Mouse (Mus musculus): ENCODE measurements around the gene Lmntd1. TPM values are rescaled to one million over a fixed set of nuclear protein-coding genes. Genes with fewer than 3 reads are reported as not detected.

The Lmntd1 gene
- polyA plus RNA-seq, 1 experiment, result not detected

DNA sequence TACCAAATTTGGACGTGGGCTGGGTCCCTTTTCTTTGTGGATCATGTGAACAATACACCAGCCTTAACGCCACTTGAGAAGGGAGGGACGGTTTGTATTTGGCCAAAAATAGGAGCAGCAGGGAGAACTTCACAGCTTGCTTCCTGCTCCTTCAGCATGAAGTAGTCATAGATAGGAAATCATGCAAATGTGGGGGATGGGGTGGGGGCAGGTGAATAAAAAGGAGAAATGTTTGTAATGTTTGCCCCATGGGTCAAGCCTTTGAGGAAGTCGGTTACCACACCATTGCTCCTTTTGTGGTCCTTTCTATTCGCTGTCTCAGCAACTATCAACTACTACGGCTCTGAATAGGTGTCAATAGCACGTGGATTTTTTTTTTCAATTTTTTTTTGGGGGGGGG lies 60.9 kb downstream of the Lmntd1 start:
- no peak overlapping the region for H3K4me3 ChIP-seq (ENCODE audit: insufficient read depth, low read depth, low read length)
- H3K4me1 ChIP-seq (ENCODE audit: control insufficient read depth, insufficient read depth, insufficient read length, low read length), result no peaks in the 10 kb centered on the region

DNA sequence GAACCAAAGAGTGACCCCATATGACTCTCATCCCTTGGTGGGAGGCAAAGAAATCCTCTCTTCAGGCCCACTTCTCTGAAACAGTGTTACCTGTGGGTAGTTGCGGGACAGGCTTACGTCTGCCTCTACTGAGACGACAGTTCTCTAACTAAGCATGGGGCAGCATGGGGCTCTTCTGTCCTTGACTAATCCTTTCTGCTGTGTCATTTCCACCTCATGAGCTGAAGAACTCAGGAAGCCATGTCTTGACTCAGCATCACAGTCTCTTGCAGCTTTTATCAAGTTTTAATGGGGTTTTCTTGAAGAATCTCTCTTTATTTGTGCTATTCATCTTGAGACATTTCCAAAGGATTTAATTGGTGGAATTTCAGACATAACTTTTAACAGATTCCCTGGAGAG lies 61.3 kb downstream of the Lmntd1 start:
- Histone ChIP-seq H3K4me1 (ENCODE audit: control insufficient read depth, insufficient read depth, insufficient read length, low read length) (no peaks in the 10 kb centered on the region), H3K4me3 (ENCODE audit: insufficient read depth, low read depth, low read length) (no peak overlapping the region), H3K27ac (replicated peaks; ENCODE audit: low read depth, low read length) (no peak overlapping the region)

More for the DNA sequence above, 60.9 kb downstream of the Lmntd1 start:
- H3K27ac ChIP-seq (replicated peaks; ENCODE audit: low read depth, low read length), result no peak overlapping the region

DNA sequence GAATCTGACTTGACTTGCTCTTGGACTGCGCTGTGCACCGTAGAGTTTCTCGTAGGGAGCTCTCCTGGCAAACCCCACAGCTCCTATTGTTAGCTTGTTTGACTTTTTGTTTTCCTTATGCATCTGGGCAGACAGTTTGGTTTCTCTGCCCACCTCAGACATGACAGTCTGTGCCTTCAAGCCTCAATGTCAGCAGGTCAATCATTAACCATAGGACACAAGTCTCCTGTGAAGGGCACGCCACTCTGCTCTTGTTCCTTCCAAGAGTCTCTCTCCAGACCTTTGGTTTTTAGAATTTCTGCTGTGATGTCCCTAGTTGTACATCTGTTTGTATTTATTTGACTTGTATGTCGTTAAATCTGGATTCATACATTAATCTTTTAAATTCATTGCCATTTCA lies 63.1 kb downstream of the Lmntd1 start:
- no peak overlapping the region for H3K4me3 ChIP-seq (ENCODE audit: insufficient read depth, low read depth, low read length)
- no peak overlapping the region for H3K27ac ChIP-seq (replicated peaks; ENCODE audit: low read depth, low read length)
- H3K4me1 ChIP-seq (ENCODE audit: control insufficient read depth, insufficient read depth, insufficient read length, low read length), result no peaks in the 10 kb centered on the region

DNA sequence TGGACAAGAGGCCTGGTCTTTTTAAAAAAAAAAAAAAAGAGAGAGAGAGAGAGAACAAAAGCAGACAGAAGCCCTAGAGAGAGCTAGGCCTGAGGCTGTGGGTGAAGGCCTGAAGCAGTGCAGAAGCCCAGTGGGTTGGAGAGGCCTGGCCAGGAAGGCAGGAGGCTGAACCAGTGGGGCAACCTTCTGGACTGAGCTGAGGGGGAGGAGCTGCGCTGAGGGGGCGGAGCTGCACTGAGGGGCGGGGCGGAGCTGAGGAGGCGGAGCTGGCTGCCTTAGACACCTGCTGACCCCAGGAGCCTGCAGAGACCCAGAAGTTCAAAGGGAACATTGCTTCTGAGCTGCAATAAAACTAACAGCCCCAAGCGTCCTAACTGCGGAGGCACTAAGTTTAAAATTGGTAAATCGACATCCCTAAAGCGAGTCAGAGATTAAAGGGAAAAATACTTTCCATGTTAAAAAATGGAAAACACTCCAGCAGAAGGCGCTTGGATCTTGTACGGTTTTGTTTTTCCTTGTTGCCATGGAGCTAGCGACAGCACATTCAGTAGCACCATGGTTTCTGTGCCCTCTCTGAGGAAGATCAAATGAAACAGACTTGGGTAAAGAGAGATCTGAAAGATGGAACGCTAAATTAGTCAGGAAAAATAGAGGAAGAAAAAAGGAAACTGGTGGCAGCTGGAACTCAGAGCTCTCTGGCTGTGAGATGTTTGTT lies 68.0 kb downstream of the Lmntd1 start:
- no peak overlapping the region for H3K4me3 ChIP-seq (ENCODE audit: insufficient read depth, low read depth, low read length)
- H3K4me1 ChIP-seq (ENCODE audit: control insufficient read depth, insufficient read depth, insufficient read length, low read length), result no peaks in the 10 kb centered on the region
- no peak overlapping the region for H3K27ac ChIP-seq (replicated peaks; ENCODE audit: low read depth, low read length)

DNA sequence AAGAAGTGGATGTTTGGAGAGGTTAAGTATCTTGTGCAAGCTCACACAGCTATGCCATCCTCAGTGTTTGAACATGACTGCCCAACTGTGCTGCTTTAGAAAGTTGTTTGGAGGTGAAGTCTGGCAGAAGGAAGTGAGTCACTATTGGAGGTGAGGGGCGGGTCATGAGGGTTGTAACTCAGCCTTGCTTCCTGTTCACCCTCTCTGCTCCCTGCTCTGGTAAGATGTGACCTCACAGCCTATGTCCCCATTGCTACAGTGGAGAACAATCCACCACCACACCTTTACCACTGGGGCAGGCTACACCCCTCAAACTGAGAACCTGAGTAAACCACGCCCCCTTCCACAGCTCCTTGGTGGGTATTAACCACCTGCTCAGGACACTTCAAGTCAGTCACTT lies 69.3 kb downstream of the Lmntd1 start:
- no peak overlapping the region for H3K27ac ChIP-seq (replicated peaks; ENCODE audit: low read depth, low read length)
- H3K4me3 ChIP-seq (ENCODE audit: insufficient read depth, low read depth, low read length), result no peak overlapping the region
- H3K4me1 ChIP-seq (ENCODE audit: control insufficient read depth, insufficient read depth, insufficient read length, low read length), result 0 out of 2 replicates have a peak, but pooled peaks cover 3% of the 10 kb centered on the region

DNA sequence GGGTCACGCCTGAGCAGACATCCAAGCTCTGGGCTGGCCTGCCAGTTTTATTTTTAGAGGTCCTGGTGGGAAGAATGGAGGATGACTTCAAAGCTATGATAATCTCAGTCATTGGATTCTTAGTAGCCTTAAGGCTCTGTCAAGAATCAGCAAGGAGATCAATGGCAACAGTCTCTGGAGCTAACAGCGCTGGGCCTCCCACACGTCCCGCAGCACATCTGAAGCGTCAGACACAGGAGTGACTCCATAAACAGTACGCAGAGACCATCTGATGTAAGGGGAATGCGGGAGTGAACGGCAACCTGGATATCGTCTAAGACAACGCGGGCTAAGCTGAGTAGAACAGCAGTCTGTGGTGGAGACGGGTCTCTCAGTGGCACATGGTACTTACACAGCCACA lies 69.8 kb downstream of the Lmntd1 start:
- H3K4me3 ChIP-seq (ENCODE audit: insufficient read depth, low read depth, low read length), result no peak overlapping the region
- no peak overlapping the region for H3K27ac ChIP-seq (replicated peaks; ENCODE audit: low read depth, low read length)

DNA sequence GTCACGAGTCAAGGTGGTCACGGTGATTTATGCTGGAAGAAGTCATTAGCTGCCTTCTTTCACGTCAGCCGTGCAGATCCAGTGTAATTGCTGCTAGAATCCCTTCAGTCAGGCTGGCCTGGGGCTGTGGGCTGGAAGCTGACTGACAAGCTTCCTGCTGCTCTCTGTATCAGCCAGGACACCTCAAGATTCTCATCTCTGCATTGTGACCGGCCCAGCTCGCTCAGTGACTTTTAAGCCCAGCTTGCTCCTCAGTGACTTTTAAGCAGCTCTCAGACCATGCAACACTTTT lies 74.6 kb downstream of the Lmntd1 start:
- Histone ChIP-seq H3K4me1 (ENCODE audit: control insufficient read depth, insufficient read depth, insufficient read length, low read length) (peaks cover 15% of the 10 kb centered on the region), H3K27ac (replicated peaks; ENCODE audit: low read depth, low read length) (peak overlapping the region; percentile 43), H3K4me3 (ENCODE audit: insufficient read depth, low read depth, low read length) (no peak overlapping the region)

More for the DNA sequence above, 69.8 kb downstream of the Lmntd1 start:
- H3K4me1 ChIP-seq (ENCODE audit: control insufficient read depth, insufficient read depth, insufficient read length, low read length), result peaks cover 7% of the 10 kb centered on the region

DNA sequence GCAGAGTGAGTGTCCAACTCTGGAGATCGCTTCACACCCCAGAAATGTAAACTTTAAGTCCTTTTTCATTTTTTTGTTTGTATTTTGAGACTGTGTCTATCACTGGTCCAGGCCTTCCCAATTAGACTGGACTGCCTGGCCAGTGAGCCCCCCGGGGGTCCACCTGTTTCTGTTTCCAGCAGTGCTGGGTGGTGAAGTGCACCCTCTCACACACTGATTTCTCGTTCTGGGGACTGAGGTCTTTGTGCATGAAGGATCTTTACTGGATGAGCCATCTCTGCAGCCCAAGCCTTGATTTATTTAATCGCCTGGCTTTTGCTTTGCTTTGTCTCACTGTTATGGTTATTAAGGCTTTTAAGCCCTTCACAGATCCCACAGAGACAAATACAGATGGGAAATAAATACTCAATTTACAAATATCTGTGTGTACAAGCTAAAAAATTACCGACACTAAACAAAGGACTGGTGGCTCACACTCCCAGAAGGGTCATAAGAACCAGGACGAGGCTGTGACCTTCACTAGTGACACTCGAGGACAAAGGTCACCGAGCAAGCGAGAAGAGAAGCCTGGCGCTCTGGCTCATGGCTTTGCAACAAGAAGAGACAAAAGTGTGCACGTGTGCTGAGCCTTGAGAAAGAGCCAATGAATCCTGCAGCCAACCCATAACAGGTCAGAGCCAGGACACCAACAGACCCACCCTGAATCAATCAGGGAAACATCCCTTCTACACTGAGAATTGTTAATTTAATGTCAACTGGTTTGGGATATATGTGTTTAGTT lies 75.1 kb downstream of the Lmntd1 start:
- H3K4me3 ChIP-seq (ENCODE audit: insufficient read depth, low read depth, low read length), result no peak overlapping the region
- H3K27ac ChIP-seq (replicated peaks; ENCODE audit: low read depth, low read length), result peak overlapping the region; percentile 43
- H3K4me1 ChIP-seq (ENCODE audit: control insufficient read depth, insufficient read depth, insufficient read length, low read length), result peaks cover 15% of the 10 kb centered on the region

DNA sequence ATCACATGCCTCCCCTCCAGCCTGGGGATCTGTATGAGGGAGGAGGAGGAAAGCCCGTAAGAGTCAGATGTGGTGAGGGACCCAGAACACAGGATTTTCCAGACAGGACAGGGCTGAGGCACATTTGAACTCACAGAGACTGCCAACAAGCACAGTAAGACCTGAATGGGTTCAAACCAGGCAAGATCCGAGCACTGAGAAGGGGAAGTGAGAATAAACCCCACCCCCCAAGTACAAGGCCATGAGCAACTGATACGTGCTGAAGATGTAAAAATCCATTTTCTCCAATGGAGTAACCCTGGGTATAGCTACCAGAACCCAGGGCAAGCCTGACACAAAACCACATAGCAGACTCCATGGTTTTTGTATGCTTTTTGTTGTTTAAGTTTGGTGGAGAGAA lies 83.7 kb downstream of the Lmntd1 start:
- H3K27ac ChIP-seq (replicated peaks; ENCODE audit: low read depth, low read length), result no peak overlapping the region
- no peaks in the 10 kb centered on the region for H3K4me1 ChIP-seq (ENCODE audit: control insufficient read depth, insufficient read depth, insufficient read length, low read length)
- no peak overlapping the region for H3K4me3 ChIP-seq (ENCODE audit: insufficient read depth, low read depth, low read length)

DNA sequence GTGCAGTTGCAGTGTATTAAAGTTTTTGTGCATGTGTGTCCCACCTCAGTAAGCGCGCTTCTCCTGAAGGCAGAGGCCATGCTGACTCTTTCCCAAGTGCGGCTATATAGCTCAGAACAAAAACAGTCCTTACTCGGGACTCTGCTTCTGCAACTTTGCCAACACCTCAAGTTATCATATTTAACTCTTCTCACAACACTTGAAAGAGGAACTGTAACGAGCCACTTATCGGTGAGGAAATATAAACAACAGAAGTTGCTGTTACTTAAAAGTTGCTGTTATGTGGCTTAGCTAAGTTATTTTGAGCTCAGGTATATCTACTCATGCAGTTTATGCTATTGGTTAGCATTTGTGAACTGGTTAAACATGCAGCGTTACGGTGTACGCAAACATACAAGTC lies 90.8 kb downstream of the Lmntd1 start:
- no peak overlapping the region for H3K27ac ChIP-seq (replicated peaks; ENCODE audit: low read depth, low read length)
- H3K4me3 ChIP-seq (ENCODE audit: insufficient read depth, low read depth, low read length), result no peak overlapping the region
- H3K4me1 ChIP-seq (ENCODE audit: control insufficient read depth, insufficient read depth, insufficient read length, low read length), result 0 out of 2 replicates have a peak, but pooled peaks cover 3% of the 10 kb centered on the region

DNA sequence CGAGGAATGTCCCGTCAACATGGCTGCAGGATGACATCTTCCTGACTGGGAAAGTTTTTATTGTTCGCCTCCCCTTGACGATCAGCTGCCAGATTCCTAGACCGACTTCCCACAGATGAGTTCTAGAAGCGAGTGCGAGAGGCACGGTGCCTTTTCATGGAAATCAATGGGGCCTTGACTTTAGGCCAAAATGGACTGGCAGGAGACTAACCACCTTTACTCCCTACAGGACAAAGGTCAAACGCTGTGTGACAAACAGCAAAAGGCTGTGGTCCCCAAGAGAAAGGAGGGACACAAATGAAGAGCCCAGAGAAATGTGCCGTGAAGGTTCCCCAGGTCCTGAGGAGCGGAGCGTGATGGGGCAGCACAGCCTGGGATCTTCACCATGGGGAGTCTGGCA lies 91.5 kb downstream of the Lmntd1 start:
- no peak overlapping the region for H3K27ac ChIP-seq (replicated peaks; ENCODE audit: low read depth, low read length)
- 0 out of 2 replicates have a peak, but pooled peaks cover 3% of the 10 kb centered on the region for H3K4me1 ChIP-seq (ENCODE audit: control insufficient read depth, insufficient read depth, insufficient read length, low read length)
- no peak overlapping the region for H3K4me3 ChIP-seq (ENCODE audit: insufficient read depth, low read depth, low read length)

DNA sequence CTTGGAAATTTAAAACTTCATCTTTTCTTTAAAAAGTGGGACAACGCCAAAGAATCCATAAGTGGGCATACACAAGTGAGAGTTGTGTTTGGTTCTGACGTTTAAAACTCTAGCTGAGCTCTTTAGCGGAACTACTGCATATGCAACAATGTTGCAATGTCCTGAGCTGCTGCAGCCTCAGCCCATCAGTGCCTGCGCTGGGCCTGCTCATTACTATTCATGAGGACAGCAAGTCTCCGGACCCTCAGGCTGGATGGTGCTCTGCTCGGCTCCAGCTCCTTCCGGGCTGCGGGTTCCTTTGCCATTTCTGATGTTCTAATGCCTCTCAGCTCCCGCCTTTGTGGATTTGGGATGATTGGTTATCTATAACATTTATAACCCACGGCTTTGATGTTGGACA lies 97.1 kb downstream of the Lmntd1 start:
- no peak overlapping the region for H3K4me3 ChIP-seq (ENCODE audit: insufficient read depth, low read depth, low read length)
- no peaks in the 10 kb centered on the region for H3K4me1 ChIP-seq (ENCODE audit: control insufficient read depth, insufficient read depth, insufficient read length, low read length)

DNA sequence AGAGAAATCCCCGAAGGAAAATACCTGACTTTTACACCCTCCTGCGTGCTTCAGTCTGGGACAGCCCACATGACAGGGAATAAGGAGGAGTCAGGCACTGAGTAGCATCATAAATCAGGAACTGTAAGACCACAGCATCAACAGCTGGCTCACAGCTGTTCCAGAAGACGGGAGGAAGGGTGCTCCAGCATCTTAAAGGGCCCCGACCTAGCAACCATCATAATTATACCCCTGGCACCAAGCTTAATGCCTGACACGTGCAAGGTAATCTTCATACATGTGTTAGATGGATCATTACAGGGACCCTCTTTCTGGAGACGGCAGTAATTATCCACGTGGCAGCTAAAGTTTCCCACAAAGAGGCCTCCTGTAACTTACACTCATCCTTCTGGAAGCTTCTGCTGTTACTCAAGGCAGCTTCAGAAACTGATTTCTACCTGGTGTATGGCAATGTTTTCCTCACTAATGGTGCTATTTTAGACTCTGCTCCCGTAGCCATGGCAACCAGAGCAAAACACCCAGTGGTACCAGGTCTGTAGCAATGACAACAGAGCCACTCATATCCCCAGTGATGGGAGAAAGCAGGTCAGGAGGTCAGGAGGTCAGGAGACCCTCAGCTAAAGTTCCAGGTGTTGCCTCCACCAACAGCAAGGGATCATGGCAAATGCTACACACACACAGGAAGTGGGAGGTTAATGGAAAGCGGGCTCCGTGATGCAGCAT lies 98.1 kb downstream of the Lmntd1 start:
- H3K4me1 ChIP-seq (ENCODE audit: control insufficient read depth, insufficient read depth, insufficient read length, low read length), result no peaks in the 10 kb centered on the region
- H3K27ac ChIP-seq (replicated peaks; ENCODE audit: low read depth, low read length), result no peak overlapping the region
- no peak overlapping the region for H3K4me3 ChIP-seq (ENCODE audit: insufficient read depth, low read depth, low read length)

More for the DNA sequence above, 97.1 kb downstream of the Lmntd1 start:
- no peak overlapping the region for H3K27ac ChIP-seq (replicated peaks; ENCODE audit: low read depth, low read length)

DNA sequence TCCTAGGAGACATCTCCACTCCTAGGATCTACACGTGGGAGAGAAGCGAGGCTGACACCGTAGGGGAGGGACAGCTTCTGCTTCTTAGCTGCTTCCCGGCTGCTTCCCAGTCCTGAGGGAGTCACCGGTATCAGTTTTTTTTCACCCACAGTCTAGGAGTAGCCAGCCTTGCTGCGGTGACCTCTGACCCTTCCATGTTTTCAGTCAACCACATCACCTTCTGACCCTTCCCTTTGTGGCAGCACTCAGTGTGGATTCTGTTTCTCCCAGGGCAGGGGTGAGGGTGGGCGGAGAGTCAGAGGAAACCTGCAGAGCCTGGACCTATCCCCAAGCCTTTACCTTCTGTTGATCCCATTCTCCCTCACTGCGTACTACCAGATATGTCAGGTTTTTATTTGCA lies 102.9 kb downstream of the Lmntd1 start:
- Histone ChIP-seq H3K27ac (replicated peaks; ENCODE audit: low read depth, low read length) (no peak overlapping the region), H3K4me3 (ENCODE audit: insufficient read depth, low read depth, low read length) (no peak overlapping the region), H3K4me1 (ENCODE audit: control insufficient read depth, insufficient read depth, insufficient read length, low read length) (no peaks in the 10 kb centered on the region)

DNA sequence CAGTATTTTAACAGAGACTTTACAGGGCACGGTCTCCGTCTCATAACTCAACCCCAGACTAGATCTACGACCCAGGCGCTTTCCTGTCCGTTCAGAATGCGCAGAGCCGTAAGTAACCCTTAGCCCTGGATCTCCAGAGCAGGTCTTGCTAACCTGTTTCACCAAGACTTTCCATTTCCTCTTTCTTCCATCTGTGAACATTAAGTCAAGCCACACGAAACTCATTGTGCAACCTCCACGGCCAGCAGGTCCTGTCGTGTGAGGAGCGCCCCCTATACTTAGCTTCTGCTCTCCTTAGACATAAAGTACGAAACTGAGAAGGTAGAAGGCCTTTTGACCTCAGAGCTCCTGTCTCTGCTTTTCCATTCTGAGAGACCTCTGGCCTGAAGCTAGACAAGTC lies 105.3 kb downstream of the Lmntd1 start:
- H3K27ac ChIP-seq (replicated peaks; ENCODE audit: low read depth, low read length), result no peak overlapping the region
- no peaks in the 10 kb centered on the region for H3K4me1 ChIP-seq (ENCODE audit: control insufficient read depth, insufficient read depth, insufficient read length, low read length)
- no peak overlapping the region for H3K4me3 ChIP-seq (ENCODE audit: insufficient read depth, low read depth, low read length)

Measured in brown adipose tissue, adult 24 weeks (tissue).